Mouse (Mus musculus): Measurements from ENCODE around the gene Nmt2.

GRCm38 (mm10) chr2:3305426-3306025, 21.5 kb downstream of the Nmt2 start:
- TF ChIP-seq POLR2A (IDR thresholded peaks at IDR 0.05; ENCODE audit: control insufficient read depth, low read depth, low read length) (no peak), CTCF (IDR thresholded peaks at IDR 0.05; ENCODE audit: control insufficient read depth, insufficient read depth, insufficient replicate concordance, low read depth, low read length) (no peak)
